21 mouse cellular contexts compared by ENCODE assay signal in the genomic region with DNA sequence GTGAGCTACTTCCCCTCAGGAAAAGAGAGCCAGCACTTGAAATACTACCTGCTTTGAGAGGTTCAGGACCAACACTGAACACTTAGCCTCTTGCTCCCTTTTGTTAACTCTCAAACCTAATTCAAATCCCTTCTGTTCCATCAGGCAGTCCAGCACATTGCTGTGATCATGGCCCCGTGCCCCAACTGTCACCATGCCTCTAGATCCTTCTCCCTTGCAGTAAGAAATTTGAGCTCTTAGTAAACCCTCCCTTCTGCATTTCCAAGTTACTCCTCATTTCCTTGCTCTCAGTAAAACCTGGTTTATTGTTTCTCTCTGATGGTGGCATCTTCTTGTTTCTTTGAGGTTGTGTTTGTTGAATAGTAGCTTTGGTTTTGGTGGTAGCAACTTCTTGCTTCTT.
DNase-seq lines count a peak whose midpoint lies in the region; ATAC-seq and TF ChIP-seq lines count a peak whose summit lies in the region.
"Had no signal": no experiment of that assay in that cellular context is flagged by ENCODE, and none has a peak within 500 bp of the region (broad histone marks: within the 10 kb centered on the region; RNA-seq: fewer than 3 reads in every experiment).

No protein-coding gene starts in this region.

- H3K4me2 ChIP-seq in kidney, embryonic 14.5 days (replicated peaks; ENCODE audit: low read depth, low read length) = no peak overlapping the region
- H3K4me2 ChIP-seq in kidney, embryonic 16.5 days (replicated peaks; ENCODE audit: low read depth, low read length) = no peak overlapping the region
- H3K4me2 ChIP-seq in midbrain, embryonic 11.5 days = no peak overlapping the region
- H3K4me2 ChIP-seq: embryonic facial prominence, embryonic 13.5 days; embryonic facial prominence, embryonic 15.5 days; forebrain, embryonic 12.5 days had no signal

- H3K27me3 ChIP-seq in kidney, embryonic 14.5 days (ENCODE audit: control insufficient read depth, insufficient read depth, low read length) = no peaks in the 10 kb centered on the region
- H3K27me3 ChIP-seq in kidney, embryonic 16.5 days (ENCODE audit: insufficient read depth, low read length) = no peaks in the 10 kb centered on the region
- H3K27me3 ChIP-seq in kidney, adult 2 months (replicated peaks; ENCODE audit: control insufficient read depth, insufficient read depth, low read length) = no peaks in the 10 kb centered on the region
- H3K27me3 ChIP-seq in midbrain, embryonic 11.5 days (ENCODE audit: control insufficient read depth, insufficient read depth, low read length) = no peaks in the 10 kb centered on the region
- no peaks in the 10 kb centered on the region for H3K27me3 ChIP-seq in midbrain, embryonic 10.5 days (ENCODE audit: low read depth, poor library complexity, severe bottlenecking)
- H3K27me3 ChIP-seq: embryonic facial prominence, embryonic 13.5 days; embryonic facial prominence, embryonic 15.5 days; forebrain, embryonic 12.5 days had no signal

- no peaks in the 10 kb centered on the region for H3K4me1 ChIP-seq in kidney, embryonic 14.5 days (ENCODE audit: control insufficient read depth, insufficient read depth, low read length)
- H3K4me1 ChIP-seq in kidney, embryonic 16.5 days (ENCODE audit: insufficient read depth, low read length) = no peaks in the 10 kb centered on the region
- no peaks in the 10 kb centered on the region for H3K4me1 ChIP-seq in kidney, adult 2 months (ENCODE audit: control insufficient read depth, insufficient read depth, low read length)
- no peaks in the 10 kb centered on the region for H3K4me1 ChIP-seq in midbrain, embryonic 11.5 days (ENCODE audit: control insufficient read depth, insufficient read depth, low read length)
- no peaks in the 10 kb centered on the region for H3K4me1 ChIP-seq in midbrain, embryonic 10.5 days
- H3K4me1 ChIP-seq: embryonic facial prominence, embryonic 13.5 days; embryonic facial prominence, embryonic 15.5 days; forebrain, embryonic 10.5 days; forebrain, embryonic 12.5 days had no signal

- H3K27ac ChIP-seq in kidney, embryonic 14.5 days (ENCODE audit: low read depth, low read length) = no peak overlapping the region
- H3K27ac ChIP-seq in kidney, embryonic 16.5 days (ENCODE audit: low read length) = no peak overlapping the region
- H3K27ac ChIP-seq in kidney, adult 2 months (ENCODE audit: insufficient read depth, low read depth, low read length) = no peak overlapping the region
- no peak overlapping the region for H3K27ac ChIP-seq in midbrain, embryonic 11.5 days (ENCODE audit: low read depth, low read length)
- H3K27ac ChIP-seq in midbrain, embryonic 10.5 days (replicated peaks) = no peak overlapping the region
- H3K27ac ChIP-seq: embryonic facial prominence, embryonic 13.5 days; embryonic facial prominence, embryonic 15.5 days; forebrain, embryonic 10.5 days; forebrain, embryonic 12.5 days had no signal

- no peak for TF ChIP-seq CTCF in kidney, adult 2 months (conservative IDR thresholded peaks at IDR 0.05; ENCODE audit: insufficient read depth, insufficient read length, low read depth, low read length)

- no peak overlapping the region for H3K4me3 ChIP-seq in kidney, embryonic 14.5 days (ENCODE audit: low read length)
- H3K4me3 ChIP-seq in kidney, embryonic 16.5 days (ENCODE audit: low read length) = no peak overlapping the region
- H3K4me3 ChIP-seq in kidney, adult 2 months (ENCODE audit: insufficient read depth, low read depth, low read length) = no peak overlapping the region
- H3K4me3 ChIP-seq in midbrain, embryonic 11.5 days (ENCODE audit: low read depth, low read length) = no peak overlapping the region
- H3K4me3 ChIP-seq in midbrain, embryonic 10.5 days = no peak overlapping the region
- H3K4me3 ChIP-seq: embryonic facial prominence, embryonic 13.5 days; embryonic facial prominence, embryonic 15.5 days; erythroblast, embryonic 14.5 days; forebrain, embryonic 10.5 days; forebrain, embryonic 12.5 days had no signal

- no peak for TF ChIP-seq POLR2A in kidney, adult 2 months (IDR thresholded peaks at IDR 0.05; ENCODE audit: low read depth, low read length)

- no peak overlapping the region for H3K9ac ChIP-seq in kidney, embryonic 14.5 days (ENCODE audit: low read depth, low read length)
- no peak overlapping the region for H3K9ac ChIP-seq in kidney, embryonic 16.5 days (replicated peaks; ENCODE audit: low read length)
- no peak overlapping the region for H3K9ac ChIP-seq in midbrain, embryonic 11.5 days (ENCODE audit: low read length)
- H3K9ac ChIP-seq: embryonic facial prominence, embryonic 13.5 days; embryonic facial prominence, embryonic 15.5 days; forebrain, embryonic 12.5 days had no signal

- peak; percentile 62 for ATAC-seq in kidney, embryonic 14.5 days (ENCODE audit: low FRiP score, low TSS enrichment)
- peak; percentile 70; the same call in 1 of the 2 replicates for ATAC-seq in kidney, embryonic 16.5 days (ENCODE audit: low FRiP score, low TSS enrichment)
- ATAC-seq in midbrain, embryonic 11.5 days (ENCODE audit: low FRiP score) = no peak
- ATAC-seq: forebrain, embryonic 14.5 days; forebrain, embryonic 16.5 days had no signal

- H3K9me3 ChIP-seq in kidney, embryonic 14.5 days (ENCODE audit: control insufficient read depth, low read length) = no peaks in the 10 kb centered on the region
- no peaks in the 10 kb centered on the region for H3K9me3 ChIP-seq in kidney, embryonic 16.5 days (ENCODE audit: low read length)
- H3K9me3 ChIP-seq in midbrain, embryonic 11.5 days (ENCODE audit: control insufficient read depth, low read length) = no peaks in the 10 kb centered on the region
- H3K9me3 ChIP-seq in midbrain, embryonic 10.5 days (replicated peaks) = no peaks in the 10 kb centered on the region
- H3K9me3 ChIP-seq: embryonic facial prominence, embryonic 13.5 days; embryonic facial prominence, embryonic 15.5 days; forebrain, embryonic 10.5 days; forebrain, embryonic 12.5 days had no signal

- H3K36me3 ChIP-seq in kidney, embryonic 14.5 days (ENCODE audit: control insufficient read depth, insufficient read depth, low read length) = no peaks in the 10 kb centered on the region
- no peaks in the 10 kb centered on the region for H3K36me3 ChIP-seq in kidney, embryonic 16.5 days (ENCODE audit: insufficient read depth, low read length)
- no peaks in the 10 kb centered on the region for H3K36me3 ChIP-seq in kidney, adult 2 months (ENCODE audit: control insufficient read depth, insufficient read depth, low read length)
- no peaks in the 10 kb centered on the region for H3K36me3 ChIP-seq in midbrain, embryonic 11.5 days (ENCODE audit: control insufficient read depth, insufficient read depth, low read length)
- no peaks in the 10 kb centered on the region for H3K36me3 ChIP-seq in midbrain, embryonic 10.5 days
- H3K36me3 ChIP-seq: embryonic facial prominence, embryonic 13.5 days; embryonic facial prominence, embryonic 15.5 days; forebrain, embryonic 10.5 days; forebrain, embryonic 12.5 days had no signal

- WGBS in kidney, embryonic 14.5 days = 10% methylated on average over 1 of the region's 1 CpGs
- WGBS in kidney, embryonic 16.5 days = 6% methylated on average over 1 of the region's 1 CpGs
- 44% methylated on average over 1 of the region's 1 CpGs for WGBS in kidney, adult 2 months
- 75% methylated on average over 1 of the region's 1 CpGs for WGBS in midbrain, embryonic 11.5 days
- 79% methylated on average over 1 of the region's 1 CpGs for WGBS in midbrain, embryonic 10.5 days

- DNase-seq in kidney, adult 18-20 months = no peak
- no peak for DNase-seq in kidney, adult 2 months
- peak; percentile 73 for DNase-seq in midbrain, embryonic 11.5 days (ENCODE audit: low spot score, missing footprints)
- no peak for DNase-seq in midbrain, embryonic 10.5 days (ENCODE audit: low spot score)
- no peak for DNase-seq in embryo, embryonic 10 days (ENCODE audit: low spot score)
- DNase-seq: adrenal gland, adult 2 months; adrenal gland, postnatal 10 days; adrenal gland, postnatal 25 days; cerebellum, adult 11-12 months; cerebellum, adult 2 months; cerebellum, adult 9-10 months; embryo, embryonic 11 days had no signal
